Mouse (Mus musculus) testis, postnatal 10 days (tissue): ENCODE data around the gene Pphln1.
"Not testable (repeated sequence)": the region's sequence is repeated elsewhere in the genome, so short reads cannot be mapped to it uniquely, and the experiment has no call there.

ENCODE experiments used
- DNase-seq: peaks from one replicate; pipeline ENCODE4 v3.0.0; 2021; ENCODE audit warnings: low spot score

Pphln1 gene

DNA sequence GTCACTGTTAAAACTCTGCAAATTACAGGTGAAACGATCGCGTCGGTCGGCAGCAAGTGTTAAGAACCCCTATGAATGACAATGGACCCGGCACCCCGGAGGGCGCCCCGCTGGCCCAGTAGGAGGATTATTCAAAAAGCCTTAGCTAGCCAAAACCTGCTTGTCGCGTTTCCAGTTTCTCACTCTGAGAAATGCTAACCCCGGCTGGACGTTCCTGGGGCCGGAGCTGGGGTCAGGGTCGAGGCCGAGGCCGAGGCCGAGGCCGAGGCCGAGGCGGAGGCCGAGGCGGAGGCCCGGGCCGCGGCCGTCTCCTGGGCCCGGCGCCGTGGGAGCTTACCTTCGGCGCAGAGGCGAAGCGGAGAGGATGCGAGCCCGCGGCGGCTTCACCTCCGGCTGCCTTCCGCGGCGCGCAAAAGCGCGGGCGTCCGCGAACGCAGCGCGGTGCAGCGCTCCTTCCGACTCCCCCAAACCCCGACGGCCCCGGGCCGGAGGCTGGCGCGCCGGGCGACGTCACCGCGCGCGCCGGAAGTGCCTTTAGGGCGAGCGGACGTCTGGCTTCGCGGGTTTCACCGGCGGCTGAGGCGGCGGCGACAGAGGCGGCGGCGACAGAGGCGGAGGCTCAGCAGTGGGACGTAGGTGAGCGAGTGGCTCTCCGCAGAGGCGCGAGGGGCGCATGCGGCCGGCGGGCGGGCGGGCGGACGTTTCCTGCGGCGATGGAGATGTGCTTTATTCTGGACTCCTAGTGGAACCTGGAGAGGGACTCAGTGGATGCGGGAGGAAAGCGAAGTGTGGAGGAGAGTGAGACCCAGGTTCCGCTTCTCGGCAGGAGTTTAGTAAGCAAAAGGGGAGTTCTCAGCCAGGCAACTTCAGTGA lies at the start of gene Pphln1, which contains the start of gene Zcrb1:
TSS of gene Pphln1 (plus strand) at position 525 of the 873 bp plus-strand sequence.
TSS of gene Zcrb1 (minus strand) at position 509 of the 873 bp plus-strand sequence.
- DNase-seq = peak; percentile 87

DNA sequence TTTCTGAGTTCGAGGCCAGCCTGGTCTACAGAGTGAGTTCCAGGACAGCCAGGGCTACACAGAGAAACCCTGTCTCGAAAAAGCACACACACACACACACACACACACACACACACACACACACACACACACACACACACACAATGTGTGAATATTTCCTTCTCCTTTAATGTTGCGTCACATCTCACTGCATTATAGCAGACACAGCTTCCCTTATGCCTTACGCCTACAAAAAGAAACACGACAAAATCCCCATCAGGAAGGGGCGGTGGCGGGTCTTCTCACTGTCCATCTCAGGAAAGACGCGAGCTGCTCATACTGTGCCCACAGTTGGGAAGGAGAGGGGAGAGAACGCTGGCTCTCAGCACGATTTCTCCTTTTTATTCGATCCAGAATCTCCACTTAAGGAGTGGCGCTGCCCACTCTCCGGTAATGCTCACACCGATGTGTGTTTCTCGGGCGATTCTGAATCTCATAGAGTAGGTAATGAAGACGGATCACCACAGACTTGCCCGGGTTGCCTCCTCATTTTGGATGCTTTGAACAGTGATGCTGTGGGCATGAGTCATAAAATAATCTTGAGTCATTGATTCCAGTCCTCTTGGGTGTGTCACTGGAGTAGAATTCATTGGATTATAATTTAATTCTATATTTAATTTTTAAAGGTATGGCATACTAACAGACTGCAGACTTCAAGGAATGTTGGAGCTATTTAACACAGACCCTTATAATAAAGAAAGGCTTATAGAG lies 39.6 kb upstream of the Pphln1 start:
- no peak for DNase-seq

DNA sequence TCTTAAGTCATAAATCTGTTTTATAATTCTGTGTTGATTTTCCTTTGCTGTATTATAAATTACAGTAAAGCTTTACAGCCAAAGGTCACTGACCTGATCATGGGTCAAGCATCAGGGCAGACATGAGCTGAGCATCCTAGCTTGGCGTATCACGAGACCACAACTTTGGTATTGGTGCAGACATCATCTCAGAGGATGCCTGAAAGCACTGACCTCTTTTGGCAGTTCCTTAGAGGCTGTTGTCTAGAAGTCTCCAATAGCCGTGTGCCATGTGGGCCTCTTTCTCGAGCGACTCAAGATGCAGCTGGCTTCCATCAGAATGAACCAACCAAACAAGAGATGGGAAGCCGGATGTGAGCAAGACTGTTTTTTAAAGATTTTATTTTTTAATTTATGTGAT lies 32.6 kb upstream of the Pphln1 start:
- no peak for DNase-seq

GRCm38 (mm10) chr15:93368558-93368957 lies 29.6 kb upstream of the Pphln1 start:
- DNase-seq = no peak

GRCm38 (mm10) chr15:93371838-93372237 lies 26.3 kb upstream of the Pphln1 start:
- DNase-seq = no peak

- DNase-seq = not testable (repeated sequence)
Measured at GRCm38 (mm10) chr15:93372525-93373119, 25.5 kb upstream of the Pphln1 start.

DNA sequence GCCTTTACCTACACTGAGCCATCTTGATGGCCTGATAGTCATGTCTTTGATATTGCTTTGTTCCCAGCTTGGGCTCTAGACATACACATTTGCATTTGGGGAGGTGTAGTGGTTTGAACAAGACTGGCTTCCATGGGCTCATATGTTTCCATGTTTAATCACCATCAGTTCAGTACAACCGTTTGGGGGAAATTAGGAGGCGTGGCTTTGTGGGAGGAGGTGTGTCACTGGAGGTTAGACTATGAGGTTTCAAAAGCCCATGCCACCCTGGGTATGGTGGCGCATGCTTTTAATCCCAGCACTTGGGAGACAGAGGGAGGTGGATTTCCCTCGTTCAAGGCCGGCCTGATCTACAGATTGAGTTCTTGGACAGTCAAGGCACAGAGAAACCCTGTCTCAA lies 22.5 kb upstream of the Pphln1 start:
- no peak for DNase-seq

- no peak for DNase-seq
Measured at GRCm38 (mm10) chr15:93379177-93379576, 19.0 kb upstream of the Pphln1 start.

DNA sequence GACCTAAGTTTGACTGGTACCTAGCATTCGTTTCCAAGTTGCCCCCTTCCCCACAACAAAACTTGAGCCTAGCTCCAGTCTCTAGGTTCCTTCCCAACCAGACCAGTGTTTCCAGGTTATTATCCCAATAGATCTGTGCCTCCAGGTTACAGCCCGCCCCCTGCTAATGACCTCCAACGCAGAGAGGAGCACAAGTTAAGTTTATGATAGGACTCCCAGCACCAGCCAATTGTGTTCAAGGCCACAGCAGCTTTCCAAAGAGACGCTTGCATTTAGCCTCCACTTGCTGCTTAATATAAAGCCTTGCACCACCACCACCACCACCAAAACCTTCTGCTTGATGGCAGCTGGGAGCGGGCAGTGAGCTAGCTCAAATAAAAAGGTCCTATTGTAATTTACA lies 16.8 kb upstream of the Pphln1 start:
- DNase-seq = no peak

- no peak for DNase-seq
Measured at GRCm38 (mm10) chr15:93397269-93397668, 881 bp upstream of the Pphln1 start.

DNA sequence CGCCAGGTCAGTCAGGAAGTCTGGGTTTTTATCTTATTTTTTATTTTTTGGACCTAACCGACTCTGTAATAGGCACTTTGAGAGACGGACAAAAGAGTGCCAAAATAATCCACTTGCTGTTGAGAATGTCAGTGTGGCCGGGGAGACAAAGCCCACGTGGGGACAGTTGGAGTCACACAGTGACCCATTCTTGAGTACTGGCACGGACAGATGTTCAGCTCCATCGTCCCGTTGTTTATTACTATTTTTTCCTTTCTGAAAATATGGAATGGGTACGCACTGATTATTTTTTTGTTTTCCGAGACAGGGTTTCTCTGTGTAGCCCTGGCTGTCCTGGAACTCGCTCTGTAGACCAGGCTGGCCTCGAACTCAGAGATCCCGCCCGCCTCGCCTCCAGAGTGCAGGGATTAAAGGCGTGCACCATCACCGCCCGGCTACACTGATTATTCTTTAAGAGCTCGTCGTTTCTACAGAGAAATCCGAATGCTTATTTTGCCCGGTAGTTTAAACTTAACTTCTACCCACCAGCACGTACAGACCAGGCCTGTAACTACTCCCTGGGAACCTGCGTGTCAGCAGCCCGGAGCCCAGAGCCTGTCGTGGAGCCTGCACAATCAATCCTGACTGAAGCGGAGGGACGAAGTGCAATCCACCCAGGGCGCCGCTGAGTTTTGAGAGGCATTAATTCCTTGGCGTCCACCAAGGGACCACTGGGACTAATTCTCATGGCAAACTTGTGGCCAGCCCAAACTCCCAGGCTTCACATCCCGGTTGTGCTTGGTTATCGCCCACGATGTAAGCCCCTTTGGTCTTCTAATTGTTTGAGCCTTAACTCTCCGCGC lies 770 bp downstream of the Pphln1 start:
- DNase-seq = no peak

- no peak for DNase-seq
Measured at GRCm38 (mm10) chr15:93401446-93401845, 3.3 kb downstream of the Pphln1 start.

DNA sequence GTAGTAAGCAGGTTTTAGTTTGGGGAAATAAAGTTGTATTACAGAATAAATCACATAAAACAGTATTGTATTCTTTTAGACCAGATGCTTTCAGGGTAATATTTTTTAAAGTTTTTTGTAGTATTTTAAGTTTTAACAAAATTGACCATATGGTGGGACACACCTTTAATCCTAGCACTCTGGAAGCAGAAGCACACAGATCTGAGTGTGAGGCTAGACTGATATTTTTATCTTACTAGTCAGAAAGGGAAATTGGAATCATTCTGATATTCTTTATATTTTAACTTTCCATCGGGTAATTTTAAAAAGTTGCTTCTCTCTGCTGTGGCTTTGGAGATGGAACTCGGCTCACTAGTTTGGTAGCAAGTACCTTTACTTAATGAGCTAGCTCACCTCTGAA lies 4.6 kb downstream of the Pphln1 start:
- DNase-seq = no peak

- DNase-seq = no peak
Measured at GRCm38 (mm10) chr15:93404849-93405248, 6.7 kb downstream of the Pphln1 start.

GRCm38 (mm10) chr15:93405446-93405986 lies 7.4 kb downstream of the Pphln1 start:
- DNase-seq = no peak

GRCm38 (mm10) chr15:93406492-93406891 lies 8.3 kb downstream of the Pphln1 start:
- no peak for DNase-seq

DNA sequence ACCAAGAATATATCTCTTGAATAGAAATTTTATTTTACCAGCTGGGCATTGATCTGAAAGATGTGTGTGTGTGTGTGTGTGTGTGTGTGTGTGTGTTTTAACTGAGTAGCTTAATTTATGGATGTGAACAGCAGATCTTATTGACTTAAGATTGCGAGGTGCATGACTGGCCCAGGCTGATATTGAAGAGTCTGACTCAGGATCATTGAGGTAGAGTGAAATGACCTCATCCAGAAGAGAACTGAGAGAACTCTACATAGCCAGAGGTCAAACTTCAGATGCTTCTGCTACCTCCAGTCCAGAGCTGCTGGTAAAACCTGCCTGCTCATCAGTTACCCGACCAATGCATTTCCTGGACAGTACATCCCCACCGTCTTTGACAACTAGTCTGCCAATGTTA lies 14.3 kb downstream of the Pphln1 start:
- no peak for DNase-seq

- DNase-seq = no peak
Measured at GRCm38 (mm10) chr15:93414456-93414855, 16.3 kb downstream of the Pphln1 start.

GRCm38 (mm10) chr15:93416300-93416699 lies 18.1 kb downstream of the Pphln1 start:
- DNase-seq = no peak

- no peak for DNase-seq
Measured at GRCm38 (mm10) chr15:93420596-93420995, 22.4 kb downstream of the Pphln1 start.

DNA sequence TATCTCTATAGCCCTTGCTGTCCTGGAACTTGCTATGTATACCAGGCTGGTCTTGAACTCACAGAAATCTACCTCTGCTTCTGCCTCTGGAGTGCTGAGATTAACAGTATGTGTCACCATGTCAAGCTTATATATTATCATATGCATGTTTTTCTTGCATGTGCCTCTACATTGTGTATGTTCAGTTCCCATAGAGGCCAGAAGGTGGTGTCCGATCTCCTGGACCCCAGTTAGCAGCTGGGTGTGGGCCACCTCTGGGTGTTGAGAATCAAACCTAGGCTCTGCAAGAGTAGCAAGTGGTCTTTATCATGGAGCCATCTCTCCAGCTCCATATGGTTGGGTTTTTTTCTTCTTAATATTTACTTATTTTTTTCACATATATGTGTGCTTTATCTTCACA lies 24.4 kb downstream of the Pphln1 start:
- DNase-seq = no peak

DNA sequence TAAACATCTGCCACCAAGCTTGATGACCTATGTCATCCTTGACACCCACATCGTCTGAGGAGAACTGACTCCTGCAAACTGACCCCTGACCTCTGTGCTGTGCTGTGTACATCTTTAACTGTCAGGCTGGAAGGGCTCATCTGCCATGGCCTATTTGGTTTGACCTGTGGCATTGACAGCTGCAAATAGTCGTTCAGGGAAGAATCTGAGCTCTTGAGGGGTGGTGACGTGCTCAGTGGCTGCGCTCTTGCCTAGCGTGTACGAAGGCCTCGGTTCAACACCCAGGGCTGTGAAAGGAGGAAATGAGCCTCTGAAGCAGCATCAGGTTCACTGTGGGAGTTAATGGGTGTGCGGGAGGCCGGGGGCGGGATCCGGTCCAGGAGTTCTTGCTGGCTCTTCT lies 35.7 kb downstream of the Pphln1 start:
- DNase-seq = no peak
